Mouse (Mus musculus) left cerebral cortex, adult 8-10 months (tissue): ENCODE data around the gene Rxrb. TPM values are rescaled to one million over a fixed set of nuclear protein-coding genes. Genes with fewer than 3 reads are reported as not detected.
"Not testable (repeated sequence)": the region's sequence is repeated elsewhere in the genome, so short reads cannot be mapped to it uniquely, and the experiment has no call there.

Source experiments
- DNase-seq, 2 experiments: peaks; one replicate each; pipeline ENCODE4 v3.0.0; 2022; ENCODE audit warnings: low spot score in 2 of 2
- total RNA-seq, 4 experiments: library from RNA; stranded (reverse); gene quantifications; 2 replicates each; pipeline ENCODE4 v1.2.4; 2022

Gene Rxrb
- total RNA-seq, result 10 to 100 TPM; 72.8 to 87.6 (median 78.1) TPM

- peak; percentile 95 to 96 for DNase-seq
Measured at GRCm38 (mm10) chr17:34031465-34032173, at the start of gene Rxrb, which contains the start of gene Slc39a7. TSS of gene Rxrb (plus strand) at chr17:34031812. TSS of gene Slc39a7 (minus strand) at chr17:34031682.

DNA sequence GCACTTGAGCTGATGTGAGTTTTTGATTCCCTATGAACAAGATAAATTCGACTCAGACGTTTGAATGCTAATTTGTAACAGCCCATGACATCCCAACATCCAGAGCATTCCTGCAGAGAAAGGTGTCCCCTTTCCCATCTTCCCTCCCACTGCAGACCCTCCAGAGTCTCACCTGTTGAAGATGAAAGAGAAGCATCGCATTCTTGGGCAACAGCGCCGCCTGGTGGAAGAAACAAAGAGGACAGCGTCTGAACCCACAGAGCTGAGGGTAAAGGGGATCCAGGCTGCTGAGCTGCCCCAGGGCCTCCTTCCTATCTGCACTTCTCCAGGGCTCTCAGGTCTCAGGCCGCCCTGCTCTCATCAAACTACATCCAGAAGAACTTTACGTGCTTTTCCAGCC is 49.5 kb upstream of the Rxrb start:
- peak in 1 of 2 experiments; percentile 60 for DNase-seq

DNA sequence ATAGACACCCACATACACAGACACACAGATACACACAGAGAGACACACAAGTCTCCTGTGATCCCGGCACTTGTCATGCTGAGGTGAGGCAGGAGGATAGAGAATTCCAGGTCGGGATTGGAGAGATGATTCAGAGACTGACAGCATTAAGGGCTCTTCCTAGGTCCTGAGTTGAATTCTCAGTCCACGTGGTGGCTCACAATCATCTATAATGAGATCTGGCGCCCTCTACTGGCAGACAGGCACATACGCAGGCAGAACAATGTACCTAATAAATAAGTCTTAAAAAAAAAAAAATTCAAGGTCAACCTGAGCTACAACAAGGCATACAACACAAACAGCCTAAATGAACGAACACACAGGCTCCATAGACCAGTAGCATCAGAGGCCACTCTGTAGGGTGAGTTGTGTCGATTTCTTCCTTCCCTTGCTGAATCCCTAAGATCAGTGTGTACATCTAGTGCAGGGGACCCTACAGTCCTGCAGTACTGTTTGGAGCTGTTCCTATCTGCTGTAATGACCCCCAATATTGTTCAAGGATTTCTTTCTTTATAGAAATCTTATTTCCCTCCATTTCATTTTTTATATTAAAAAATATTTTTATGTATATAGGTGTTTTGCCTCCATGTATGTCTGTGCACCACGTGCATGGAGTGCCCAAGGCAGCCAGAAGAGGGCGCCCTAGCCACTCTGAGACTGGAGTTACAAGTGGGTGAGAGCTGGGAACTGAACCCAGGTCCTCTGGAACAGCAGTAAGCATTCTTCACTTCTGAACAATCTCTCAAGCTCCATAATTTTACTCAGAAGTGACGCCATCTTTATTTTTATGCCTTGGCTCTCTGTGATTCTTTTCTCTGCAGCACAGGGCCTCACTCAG is 39.6 kb upstream of the Rxrb start:
- no peak for DNase-seq

DNA sequence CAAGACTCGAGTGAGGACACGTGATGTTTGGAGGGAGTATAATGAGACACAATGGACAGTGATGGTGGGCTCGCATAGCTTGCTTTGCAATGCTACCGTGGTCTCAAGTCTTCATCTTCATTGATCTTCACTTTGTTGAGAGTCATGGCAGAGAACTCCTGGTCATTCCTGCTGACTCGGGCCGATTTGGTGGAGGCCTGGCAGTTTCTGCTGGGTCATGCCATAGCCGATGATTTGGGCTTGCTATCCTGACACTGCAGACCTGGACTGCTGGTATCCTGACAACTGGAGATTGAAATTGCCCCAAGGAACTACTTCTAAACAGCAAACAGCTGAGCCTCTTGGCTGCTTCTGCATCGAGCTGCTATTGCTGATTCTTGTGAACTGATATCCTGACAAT is 36.7 kb upstream of the Rxrb start:
- no peak for DNase-seq

DNA sequence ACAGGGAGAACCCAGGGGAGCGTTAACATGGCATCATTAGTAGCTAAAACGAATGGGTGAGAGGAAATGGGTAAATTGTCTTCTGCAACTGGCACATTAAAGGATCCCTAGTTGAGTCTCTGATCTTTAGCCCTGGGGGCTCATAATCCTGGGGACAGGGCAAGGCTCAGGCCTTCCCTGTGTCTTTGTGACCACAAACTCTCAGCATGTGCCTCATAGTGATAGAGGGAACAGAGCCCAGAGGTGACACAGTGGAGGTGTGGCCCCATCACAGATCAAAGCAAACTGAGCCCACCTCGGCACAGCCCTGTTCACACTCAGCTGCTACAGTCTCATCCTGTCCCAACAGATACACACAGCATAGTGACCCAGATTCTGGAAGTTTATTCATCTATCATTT is 36.0 kb upstream of the Rxrb start:
- no peak for DNase-seq

GRCm38 (mm10) chr17:33997025-33997424 is 34.6 kb upstream of the Rxrb start:
- DNase-seq, result not testable (repeated sequence)

- DNase-seq, result not testable (repeated sequence)
Measured at GRCm38 (mm10) chr17:33998697-33999096, 32.9 kb upstream of the Rxrb start.

GRCm38 (mm10) chr17:33999341-34000149 is 32.1 kb upstream of the Rxrb start:
- DNase-seq, result no peak

DNA sequence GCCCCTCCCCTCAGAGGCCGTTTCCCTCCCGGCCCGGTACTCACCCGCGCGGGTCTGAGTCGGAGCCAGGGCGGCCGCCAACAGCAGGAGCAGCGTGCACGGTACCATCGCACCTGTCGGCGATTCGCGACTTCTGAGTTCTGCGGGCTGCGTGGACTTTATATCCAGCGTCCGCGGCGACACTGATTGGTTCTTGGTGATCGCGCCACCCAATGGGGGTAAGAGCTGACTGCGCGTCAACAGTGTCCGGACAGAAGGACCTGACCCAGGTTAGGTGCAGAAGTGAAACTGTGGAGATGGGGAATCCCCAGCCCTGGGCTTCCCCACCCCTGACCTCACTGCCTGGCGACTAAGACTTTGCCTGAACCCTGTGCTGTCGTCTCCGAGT is 31.5 kb upstream of the Rxrb start, which contains the start of gene H2-K1:
Gene H2-K1 (minus strand): TSS at position 198 of the 388 bp plus-strand sequence.
- peak; percentile 50 to 70 for DNase-seq

DNA sequence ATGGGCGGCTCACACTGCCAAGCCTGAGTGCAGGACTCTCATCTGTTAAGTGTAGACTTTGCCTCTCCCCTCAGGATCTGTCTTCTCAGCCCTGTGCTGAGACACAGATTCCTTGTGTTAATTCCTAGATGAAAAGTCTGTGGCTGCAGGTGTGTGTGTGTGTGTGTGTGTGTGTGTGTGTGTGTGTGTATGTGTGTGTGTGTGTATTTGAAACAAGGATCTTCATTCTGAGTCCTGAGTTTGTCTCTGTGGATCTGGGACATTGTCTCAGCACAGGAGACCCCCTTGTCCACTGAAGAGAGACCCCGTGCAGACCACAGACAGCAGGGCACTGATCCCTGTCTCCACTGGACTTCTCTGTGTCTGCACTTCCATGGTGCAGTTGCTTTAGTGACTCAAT is 30.8 kb upstream of the Rxrb start:
- DNase-seq, result not testable (repeated sequence)

DNA sequence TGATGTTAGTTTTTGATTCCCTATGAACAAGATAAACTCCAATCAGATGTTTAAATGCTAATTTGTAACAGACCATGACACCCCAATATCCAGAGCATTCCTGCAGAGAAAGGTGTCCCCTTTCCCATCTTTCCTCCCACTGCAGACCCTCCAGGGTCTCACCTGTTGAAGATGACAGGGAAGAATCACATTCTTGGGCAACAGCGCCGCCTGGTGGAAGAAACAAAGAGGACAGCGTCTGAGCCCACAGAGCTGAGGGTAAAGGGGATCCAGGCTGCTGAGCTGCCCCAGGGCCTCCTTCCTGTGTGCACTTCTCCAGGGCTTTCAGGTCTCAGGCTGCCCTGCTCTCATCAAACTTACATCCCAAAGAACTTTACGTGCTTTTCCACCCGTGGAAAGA is 28.2 kb upstream of the Rxrb start:
- no peak for DNase-seq

DNA sequence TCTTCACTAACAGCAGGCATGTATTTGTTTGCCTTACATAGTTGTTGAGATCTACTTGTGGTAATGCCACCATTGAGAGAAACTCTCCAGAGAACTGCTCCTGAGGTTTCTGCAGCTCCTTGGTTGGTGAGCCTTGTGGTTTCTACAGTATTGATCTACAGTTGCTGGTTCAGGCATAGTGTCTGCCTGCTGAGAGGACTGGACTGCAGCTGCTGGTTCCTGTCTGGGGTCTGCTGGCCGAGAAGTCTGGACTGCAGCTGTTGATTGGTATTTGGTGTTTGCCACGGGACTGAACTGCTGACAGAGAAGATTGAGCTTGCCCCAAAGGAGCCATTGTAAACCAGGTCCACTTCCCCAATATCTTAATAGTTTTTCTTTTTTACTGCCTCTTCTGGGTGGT is 25.0 kb upstream of the Rxrb start:
- no peak for DNase-seq

- no peak for DNase-seq
Measured at GRCm38 (mm10) chr17:34010156-34010555, 21.5 kb upstream of the Rxrb start.

- DNase-seq, result no peak
Measured at GRCm38 (mm10) chr17:34013436-34013835, 18.2 kb upstream of the Rxrb start.

DNA sequence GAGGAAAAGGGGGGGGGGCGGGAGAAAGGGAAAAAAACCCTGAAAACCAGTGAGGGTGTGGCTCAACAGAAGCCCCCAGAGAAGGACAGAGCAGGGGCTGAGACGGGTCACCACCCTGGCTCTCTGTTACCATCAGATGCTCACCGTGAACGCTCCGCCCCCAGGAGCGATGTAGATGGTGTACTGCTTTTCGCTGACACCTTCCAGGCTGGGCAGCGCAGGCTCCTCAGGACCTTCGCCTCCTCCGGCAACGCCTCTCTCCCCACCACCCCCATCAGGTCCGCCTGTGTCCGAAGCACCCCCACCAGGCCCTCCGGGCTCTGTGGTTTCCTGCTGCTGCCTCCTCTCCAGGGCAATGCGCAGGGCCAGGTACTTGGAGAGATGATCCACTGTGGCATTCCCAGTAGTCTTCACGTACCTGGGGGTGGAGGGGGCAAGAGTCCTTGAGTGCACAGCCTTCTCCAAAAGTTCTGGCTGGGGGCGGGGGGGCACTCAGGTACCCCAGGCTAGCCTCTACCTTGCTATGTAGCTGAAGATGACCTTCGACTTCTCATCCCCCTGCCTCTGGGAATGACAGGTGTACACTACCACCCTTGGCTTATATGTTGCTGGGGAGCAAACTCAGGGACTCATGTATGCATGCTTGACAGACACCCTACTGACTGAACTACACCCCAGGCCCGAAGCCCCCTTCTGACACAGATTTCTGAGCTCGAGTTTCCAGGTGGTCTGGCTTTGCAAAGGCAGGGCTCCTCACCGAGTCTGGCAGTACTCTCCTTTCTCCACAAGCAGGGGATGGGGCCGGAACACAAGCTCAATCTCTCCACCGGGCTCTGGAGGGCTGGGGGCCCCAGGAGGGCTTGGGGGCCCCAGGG is 9.8 kb upstream of the Rxrb start:
- DNase-seq, result peak in 1 of 2 experiments; percentile 18

GRCm38 (mm10) chr17:34022414-34022783 is 9.2 kb upstream of the Rxrb start:
- DNase-seq, result peak in 1 of 2 experiments; percentile 7

- peak in 1 of 2 experiments; percentile 16 for DNase-seq
Measured at GRCm38 (mm10) chr17:34022987-34023386, 8.6 kb upstream of the Rxrb start.

DNA sequence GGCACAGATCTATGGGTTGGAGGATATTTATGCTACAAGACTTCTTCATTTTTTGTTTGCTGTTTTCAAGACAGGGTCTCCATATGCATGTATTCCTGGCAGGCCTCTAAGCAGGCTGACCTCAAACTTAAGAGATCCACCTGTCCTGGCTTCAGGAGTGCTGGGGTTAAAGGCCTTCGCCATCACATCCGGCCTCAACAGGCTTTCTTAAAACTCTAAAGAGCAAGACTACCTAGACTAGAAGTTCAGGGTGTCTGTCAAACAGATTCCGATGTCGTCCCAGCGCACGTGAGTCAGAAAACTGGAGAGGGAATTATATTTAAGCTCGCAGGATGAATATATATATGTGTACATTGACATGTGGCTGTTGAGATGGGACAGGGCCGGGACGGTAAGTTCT is 7.9 kb upstream of the Rxrb start:
- DNase-seq, result peak in 1 of 2 experiments; percentile 13

- peak; percentile 83 to 85 for DNase-seq
Measured at GRCm38 (mm10) chr17:34024317-34024821, 7.2 kb upstream of the Rxrb start, which contains the start of gene Ring1. TSS of gene Ring1 (minus strand) at chr17:34024680.
